Mouse (Mus musculus) inflammation-experienced regulatory T-cells, adult 6 months (primary cell): Measurements from ENCODE around the gene Efna1. TPM values are rescaled to one million over a fixed set of nuclear protein-coding genes. Genes with fewer than 3 reads are reported as not detected.

Experiments used
- ATAC-seq: one replicate; pipeline ENCODE4 v1.8.0; 2017
- polyA plus RNA-seq, 3 experiments: library from polyadenylated mRNA; unstranded; fragments of 100-300 nt; shearing (Covaris generic); gene quantifications; one replicate each; pipeline ENCODE4 v1.2.1; 2017

The Efna1 gene
- polyA plus RNA-seq, 3 experiments from 2014 or later, result not detected

GRCm38 (mm10) chr3:89305551-89306325 is 24.8 kb upstream of the Efna1 start:
- ATAC-seq, result no peak

GRCm38 (mm10) chr3:89305105-89305504 is 24.2 kb upstream of the Efna1 start:
- ATAC-seq, result no peak

GRCm38 (mm10) chr3:89304440-89304839 is 23.5 kb upstream of the Efna1 start:
- ATAC-seq, result no peak

- no peak for ATAC-seq
These were observed 19.6 kb upstream of the Efna1 start for GRCm38 (mm10) chr3:89300514-89300913.

- no peak for ATAC-seq
These were observed 19.1 kb upstream of the Efna1 start for GRCm38 (mm10) chr3:89300071-89300470.

- peak; percentile 63 for ATAC-seq
These were observed 18.6 kb upstream of the Efna1 start for GRCm38 (mm10) chr3:89299499-89299898.

GRCm38 (mm10) chr3:89298908-89299307 is 18.0 kb upstream of the Efna1 start:
- ATAC-seq, result no peak

- no peak for ATAC-seq
These were observed 15.9 kb upstream of the Efna1 start for GRCm38 (mm10) chr3:89296761-89297396.

- ATAC-seq, result no peak
These were observed 14.8 kb upstream of the Efna1 start for GRCm38 (mm10) chr3:89295685-89296230.

- no peak for ATAC-seq
These were observed 13.3 kb upstream of the Efna1 start for GRCm38 (mm10) chr3:89294195-89294594.

- no peak for ATAC-seq
These were observed 12.4 kb upstream of the Efna1 start for GRCm38 (mm10) chr3:89293247-89293918.

- ATAC-seq, result no peak
These were observed 11.4 kb upstream of the Efna1 start for GRCm38 (mm10) chr3:89292303-89292702.

GRCm38 (mm10) chr3:89291874-89292273 is 10.9 kb upstream of the Efna1 start:
- ATAC-seq, result no peak

GRCm38 (mm10) chr3:89288503-89288928 is 7.6 kb upstream of the Efna1 start:
- no peak for ATAC-seq

GRCm38 (mm10) chr3:89287286-89287685 is 6.3 kb upstream of the Efna1 start:
- no peak for ATAC-seq

- ATAC-seq, result no peak
These were observed 4.6 kb upstream of the Efna1 start for GRCm38 (mm10) chr3:89285526-89285925.

GRCm38 (mm10) chr3:89284261-89284660 is 3.3 kb upstream of the Efna1 start:
- ATAC-seq, result no peak

- no peak for ATAC-seq
These were observed 1.3 kb upstream of the Efna1 start for GRCm38 (mm10) chr3:89282291-89282643.

GRCm38 (mm10) chr3:89281579-89282290 is 793 bp upstream of the Efna1 start:
- ATAC-seq, result peak; percentile 72

- ATAC-seq, result no peak
These were observed 814 bp downstream of the Efna1 start for GRCm38 (mm10) chr3:89280050-89280605.

- no peak for ATAC-seq
These were observed 1.6 kb downstream of the Efna1 start for GRCm38 (mm10) chr3:89279153-89279890.

GRCm38 (mm10) chr3:89278643-89279042 is 2.3 kb downstream of the Efna1 start:
- ATAC-seq, result no peak
